Mouse (Mus musculus) adrenal gland, adult 2 months (tissue): ENCODE results near the gene Rufy4. TPM values are rescaled to one million over a fixed set of nuclear protein-coding genes. Genes with fewer than 3 reads are reported as not detected.

Experiments used
- polyA plus RNA-seq: library from polyadenylated mRNA; depleted of rRNA; stranded (reverse); fragments of >200 nt; gene quantifications from 2 replicates; pipeline ENCODE4 v1.2.3, GENCODE M21; 2012; rRNA removed
- total RNA-seq, 2 experiments: library from RNA; stranded (reverse); gene quantifications; 2 replicates each; pipeline ENCODE4 v1.2.3; 2021

Rufy4 gene
- total and polyA plus RNA-seq, 3 experiments = 0.45 to 2.2 (median 1.0) TPM

Other genes starting within 250 kb of the Rufy4 start
- gene Tns1, start 1.1 kb upstream of the Rufy4 start, total RNA-seq = 100 to 1,000 TPM; 424 to 432 TPM
- 523 and 701 TPM in 2 replicates for gene Tns1, start 1.1 kb upstream of the Rufy4 start, polyA plus RNA-seq
- under 1 TPM in 1 of 2 experiments, not detected in 1; 0.21 TPM for gene Cxcr2, start 28.4 kb downstream of the Rufy4 start, total RNA-seq
- gene Cxcr2, start 28.4 kb downstream of the Rufy4 start, polyA plus RNA-seq = not detected in 2 replicates
- gene Cxcr1, start 69.1 kb downstream of the Rufy4 start, total RNA-seq = not detected
- gene Cxcr1, start 69.1 kb downstream of the Rufy4 start, polyA plus RNA-seq = not detected in 2 replicates
- 100 to 1,000 TPM; 180 to 191 TPM for gene Arpc2, start 110.5 kb downstream of the Rufy4 start, total RNA-seq
- gene Arpc2, start 110.5 kb downstream of the Rufy4 start, polyA plus RNA-seq = 108 and 124 TPM in 2 replicates
- not detected for gene Gpbar1, start 153.0 kb downstream of the Rufy4 start, total RNA-seq
- gene Gpbar1, start 153.0 kb downstream of the Rufy4 start, polyA plus RNA-seq = 0.43 TPM in 1 of 2 replicates, not detected in the other
- gene Aamp, start 159.2 kb downstream of the Rufy4 start, total RNA-seq = 100 to 1,000 TPM; 144 to 177 TPM
- gene Aamp, start 159.2 kb downstream of the Rufy4 start, polyA plus RNA-seq = 180 and 188 TPM in 2 replicates
- 10 to 100 TPM; 61.1 to 85.1 TPM for gene Pnkd, start 159.4 kb downstream of the Rufy4 start, total RNA-seq
- gene Pnkd, start 159.4 kb downstream of the Rufy4 start, polyA plus RNA-seq = 92.9 and 106 TPM in 2 replicates
- gene Tmbim1, start 180.1 kb downstream of the Rufy4 start, total RNA-seq = 100 to 1,000 TPM in 1 of 2 experiments, 10 to 100 TPM in 1; 98.3 to 115 TPM
- gene Tmbim1, start 180.1 kb downstream of the Rufy4 start, polyA plus RNA-seq = 834 and 852 TPM in 2 replicates
- gene Catip, start 236.6 kb downstream of the Rufy4 start, total RNA-seq = under 1 TPM; 0.29 to 0.69 TPM
- gene Catip, start 236.6 kb downstream of the Rufy4 start, polyA plus RNA-seq = 0.24 and 0.51 TPM in 2 replicates
- gene Slc11a1, start 249.7 kb downstream of the Rufy4 start, total RNA-seq = 10 to 100 TPM; 13.1 to 16.3 TPM
- 39.4 and 50.7 TPM in 2 replicates for gene Slc11a1, start 249.7 kb downstream of the Rufy4 start, polyA plus RNA-seq